Mouse (Mus musculus) midbrain, embryonic 12.5 days (tissue): ENCODE measurements around the gene Gm28053. TPM values are rescaled to one million over a fixed set of nuclear protein-coding genes. Genes with fewer than 3 reads are reported as not detected.

Experiments
- ATAC-seq: fragments of 200-750 bp; cut with Nextera tagmentation; 2 replicates; pipeline ENCODE4 v1.8.0; 2017; ENCODE audit warnings: low read depth, moderate TSS enrichment, moderate library complexity; ENCODE audit not compliant: low FRiP score
- H3K27ac ChIP-seq: fragments of 300-500 bp; sonication (generic); replicated peaks from 2 replicates; pipeline ENCODE4 v1.5.1; 2016; ENCODE audit warnings: mild to moderate bottlenecking
- H3K27me3 ChIP-seq: fragments of 300-500 bp; sonication (generic); 2 replicates; pipeline ENCODE4 v1.6.1; 2016; ENCODE audit warnings: mild to moderate bottlenecking
- H3K36me3 ChIP-seq: fragments of 300-500 bp; sonication (generic); 2 replicates; pipeline ENCODE4 v1.6.1; 2016
- H3K4me1 ChIP-seq: fragments of 300-500 bp; sonication (generic); 2 replicates; pipeline ENCODE4 v1.6.1; 2016
- H3K4me2 ChIP-seq: fragments of 300-500 bp; sonication (generic); replicated peaks from 2 replicates; pipeline ENCODE4 v1.6.1; 2016; ENCODE audit warnings: mild to moderate bottlenecking, moderate library complexity
- H3K4me3 ChIP-seq: fragments of 300-500 bp; sonication (generic); 2 replicates; pipeline ENCODE4 v1.5.1; 2016; ENCODE audit warnings: mild to moderate bottlenecking
- H3K9ac ChIP-seq: fragments of 300-500 bp; sonication (generic); replicated peaks from 2 replicates; pipeline ENCODE4 v1.6.1; 2016; ENCODE audit warnings: mild to moderate bottlenecking, moderate library complexity
- H3K9me3 ChIP-seq: fragments of 300-500 bp; sonication (generic); 2 replicates; pipeline ENCODE4 v1.6.1; 2016; ENCODE audit warnings: mild to moderate bottlenecking
- WGBS: fragments of 180-500 bp; shearing (Covaris S2); methylation state at CpG from one replicate; pipeline ENCODE4 v1.1.7; 2016; 5-methylcytosine and 5-hydroxymethylcytosine counted together
- polyA plus RNA-seq: library from polyadenylated mRNA; unstranded; fragments of >200 nt; fragmentation: Nextera tagmentation; extraction: Ambion mirVana; gene quantifications from 2 replicates; pipeline ENCODE4 v1.2.1, GENCODE M21; 2016

Gene Gm28053
- polyA plus RNA-seq, 1 experiment from 2014 or later, result not detected

DNA sequence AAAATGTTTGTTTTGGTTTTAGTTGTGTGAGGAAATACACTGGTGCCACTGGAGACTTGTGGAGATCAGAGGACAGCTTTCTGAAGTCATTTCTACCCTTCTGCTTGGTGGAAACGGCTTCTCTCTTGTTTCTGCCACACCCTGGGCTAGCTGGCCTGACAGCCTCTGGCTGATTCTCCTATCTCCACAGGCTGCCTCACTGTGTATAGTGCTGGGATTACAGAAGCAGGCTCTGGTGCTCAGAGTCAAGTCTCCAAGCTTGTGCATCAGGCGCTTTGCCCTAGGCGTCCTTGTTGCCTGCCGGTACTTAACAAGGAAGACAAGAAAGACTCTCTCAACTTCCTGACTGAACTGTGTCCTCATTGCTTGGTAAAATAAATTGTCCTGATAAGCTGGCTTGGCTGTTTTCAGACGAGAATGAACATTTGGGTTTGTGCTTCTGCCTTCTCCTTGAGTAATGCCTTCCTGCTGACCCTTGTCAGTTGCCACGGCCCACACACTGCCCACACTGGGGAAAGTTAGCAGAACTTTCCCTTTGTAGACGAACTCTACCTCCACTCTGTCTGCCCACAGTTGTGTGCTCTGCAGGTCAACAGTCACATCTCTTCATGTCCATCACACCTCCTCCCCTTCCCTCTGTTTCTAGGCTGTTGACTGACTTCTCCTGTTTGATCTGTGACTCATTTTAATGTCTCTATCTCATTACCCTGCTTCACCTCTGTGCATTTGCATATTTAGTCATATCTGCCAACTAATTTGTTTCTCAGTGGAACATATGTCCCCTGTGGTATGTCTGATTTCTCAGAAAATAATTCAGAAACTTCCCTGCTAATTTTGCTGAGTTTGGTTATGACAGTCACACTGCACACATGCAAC lies 28.9 kb downstream of the Gm28053 start:
- no peaks in the 10 kb centered on the region for H3K36me3 ChIP-seq
- H3K4me1 ChIP-seq, result peaks cover 8% of the 10 kb centered on the region; the same call in 1 of the 2 replicates
- H3K4me2 ChIP-seq, result no peak overlapping the region
- no peak overlapping the region for H3K4me3 ChIP-seq
- no peak for ATAC-seq
- H3K27ac ChIP-seq, result no peak overlapping the region
- no peak overlapping the region for H3K9ac ChIP-seq
- 80% methylated on average over 7 of the region's 7 CpGs for WGBS
- no peaks in the 10 kb centered on the region for H3K9me3 ChIP-seq
- H3K27me3 ChIP-seq, result peaks cover 28% of the 10 kb centered on the region

DNA sequence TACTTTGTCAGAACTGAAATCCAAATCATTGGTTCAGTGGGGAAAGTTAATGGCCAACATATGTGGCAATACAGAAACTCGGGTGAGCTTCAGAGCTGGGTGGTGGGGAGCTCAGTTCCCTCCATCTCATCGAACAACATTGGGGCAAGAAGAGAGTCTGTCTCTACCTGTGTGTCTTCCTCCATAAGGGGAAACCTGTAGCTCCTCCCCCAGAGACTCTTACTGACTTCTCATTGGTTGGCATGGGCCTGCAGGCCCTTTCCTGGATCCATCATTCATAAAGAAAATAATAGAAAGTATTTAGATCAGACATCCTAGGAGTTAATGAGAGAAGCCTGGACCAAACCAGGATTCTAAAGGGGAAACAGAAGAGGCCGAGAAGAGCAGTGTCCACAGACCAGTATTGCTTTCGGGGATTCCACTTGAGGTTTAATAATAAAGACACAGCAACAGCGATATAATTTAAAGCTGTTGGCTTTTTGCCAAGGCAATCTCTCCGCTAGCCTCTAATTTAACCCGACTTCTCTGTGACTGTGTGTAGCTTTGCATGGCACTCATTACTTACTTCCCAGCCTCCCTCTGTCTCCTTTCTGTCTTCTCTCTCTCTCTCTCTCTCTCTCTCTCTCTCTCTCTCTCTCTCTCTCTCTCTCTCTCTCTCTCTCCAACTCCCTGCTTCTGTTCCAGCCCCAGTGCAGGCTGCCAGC lies 45.3 kb downstream of the Gm28053 start:
- H3K4me1 ChIP-seq, result no peaks in the 10 kb centered on the region
- H3K4me2 ChIP-seq, result no peak overlapping the region
- peaks cover 6% of the 10 kb centered on the region for H3K9me3 ChIP-seq
- H3K27me3 ChIP-seq, result no peaks in the 10 kb centered on the region
- H3K36me3 ChIP-seq, result no peaks in the 10 kb centered on the region
- WGBS, result 87% methylated on average over 7 of the region's 7 CpGs
- no peak overlapping the region for H3K4me3 ChIP-seq
- H3K9ac ChIP-seq, result no peak overlapping the region
- ATAC-seq, result no peak
- H3K27ac ChIP-seq, result no peak overlapping the region

DNA sequence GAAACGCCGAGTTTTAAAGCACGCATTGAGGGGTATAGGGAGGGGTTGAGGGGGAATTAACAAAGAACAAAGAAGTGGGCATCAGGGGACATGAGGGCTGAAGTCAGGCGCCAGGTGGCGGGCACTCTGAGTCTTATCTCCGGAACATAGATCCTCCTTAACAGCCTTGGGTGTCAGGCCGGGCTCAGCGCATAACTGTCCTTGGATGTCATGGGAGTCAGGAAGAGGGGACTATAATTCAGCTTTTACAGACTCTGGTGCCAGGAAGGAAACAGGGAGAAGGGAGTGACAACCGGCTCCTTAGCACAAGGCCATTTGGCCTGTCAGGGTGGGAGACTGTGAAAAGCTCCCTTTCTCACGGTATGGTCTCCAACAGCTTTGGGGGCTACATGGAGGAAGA lies 46.1 kb downstream of the Gm28053 start:
- no peak overlapping the region for H3K4me2 ChIP-seq
- H3K4me3 ChIP-seq, result no peak overlapping the region
- ATAC-seq, result no peak
- peaks cover 6% of the 10 kb centered on the region for H3K9me3 ChIP-seq
- 91% methylated on average over 10 of the region's 10 CpGs for WGBS
- H3K27ac ChIP-seq, result no peak overlapping the region
- no peak overlapping the region for H3K9ac ChIP-seq
- H3K4me1 ChIP-seq, result no peaks in the 10 kb centered on the region
- H3K27me3 ChIP-seq, result no peaks in the 10 kb centered on the region
- H3K36me3 ChIP-seq, result no peaks in the 10 kb centered on the region

DNA sequence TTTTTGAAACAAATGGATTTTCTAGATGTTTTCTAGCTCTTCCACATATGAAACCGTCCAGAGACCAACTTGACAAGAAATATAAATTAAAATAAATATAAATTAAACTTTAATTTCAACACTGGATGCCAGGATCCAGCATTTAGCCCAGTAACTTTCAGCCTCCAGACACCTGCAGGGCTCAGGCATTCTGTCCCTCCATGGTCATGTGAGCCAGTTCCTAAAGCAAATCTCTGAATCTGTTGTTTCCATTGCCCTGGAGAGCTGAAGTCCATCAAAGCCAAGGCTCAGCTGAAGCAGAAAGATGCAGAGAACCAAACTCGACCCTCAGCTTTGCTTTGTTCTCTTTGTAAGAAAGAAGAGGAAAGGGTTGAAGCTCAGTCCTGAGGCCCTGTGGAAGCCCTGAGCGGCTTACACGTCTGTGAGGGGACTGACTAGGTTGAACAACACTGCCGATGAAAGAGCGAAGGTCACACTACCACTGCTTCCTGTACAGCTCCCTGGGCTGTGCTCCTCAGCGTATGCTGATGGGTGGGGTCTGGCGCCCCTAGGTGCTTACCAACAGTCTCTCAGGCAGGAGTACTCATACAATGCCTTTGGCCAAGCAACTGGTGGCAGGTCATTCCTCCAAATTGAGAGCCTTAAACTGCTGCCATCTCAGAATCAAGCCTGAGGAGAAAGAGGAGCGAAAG lies 49.9 kb downstream of the Gm28053 start:
- H3K4me1 ChIP-seq, result no peaks in the 10 kb centered on the region
- H3K9ac ChIP-seq, result no peak overlapping the region
- no peak overlapping the region for H3K4me2 ChIP-seq
- no peak overlapping the region for H3K27ac ChIP-seq
- no peaks in the 10 kb centered on the region for H3K27me3 ChIP-seq
- no peak for ATAC-seq
- H3K4me3 ChIP-seq, result no peak overlapping the region
- H3K36me3 ChIP-seq, result no peaks in the 10 kb centered on the region
- WGBS, result 75% methylated on average over 9 of the region's 9 CpGs
- H3K9me3 ChIP-seq, result peaks cover 6% of the 10 kb centered on the region

DNA sequence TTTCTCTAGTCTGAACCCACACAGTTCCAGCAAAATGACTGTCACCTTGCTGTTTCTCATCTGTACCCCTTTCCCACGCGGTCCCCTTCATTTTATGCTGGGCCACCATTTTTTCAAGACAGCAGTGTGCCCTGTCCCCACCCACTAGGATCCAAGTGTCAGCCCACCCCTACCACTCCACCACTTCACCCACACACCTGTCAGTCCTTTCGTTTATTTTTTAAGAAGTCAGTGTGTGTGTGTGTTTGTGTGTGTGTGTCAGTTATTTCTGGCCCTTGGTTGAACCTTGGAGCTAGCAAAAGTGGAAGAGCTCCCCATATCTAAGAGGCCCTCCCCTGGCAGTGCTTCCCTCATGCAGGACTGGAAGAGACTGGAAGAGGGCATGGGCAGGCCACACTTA lies 50.5 kb downstream of the Gm28053 start:
- Histone ChIP-seq H3K4me3 (no peak overlapping the region), H3K27ac (no peak overlapping the region), H3K4me1 (no peaks in the 10 kb centered on the region), H3K9ac (no peak overlapping the region), H3K27me3 (no peaks in the 10 kb centered on the region), H3K9me3 (peaks cover 6% of the 10 kb centered on the region), H3K36me3 (no peaks in the 10 kb centered on the region), H3K4me2 (no peak overlapping the region)
- 88% methylated on average over 3 of the region's 3 CpGs for WGBS
- ATAC-seq, result no peak

DNA sequence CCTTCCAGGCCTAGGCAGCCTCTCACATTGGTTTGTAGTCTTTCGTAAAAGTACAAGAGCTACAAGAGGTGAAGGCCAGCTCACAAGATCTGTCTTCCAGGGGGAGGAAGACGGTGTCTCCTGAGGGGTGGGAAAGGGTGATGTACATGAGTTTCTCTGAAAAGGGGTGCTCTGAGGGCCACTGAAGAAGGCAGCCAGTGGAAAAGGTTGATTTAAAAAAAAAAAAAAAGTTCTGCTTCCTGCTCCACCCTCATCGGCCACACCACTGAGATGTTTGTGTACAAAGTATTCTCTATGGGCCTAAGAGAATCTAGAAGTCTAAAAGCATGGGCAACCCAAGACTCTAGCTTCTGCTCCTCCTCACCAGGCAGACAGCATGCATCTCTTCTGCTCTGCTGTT lies 52.3 kb downstream of the Gm28053 start, which contains the start of gene Gimap3:
Gene Gimap3 (minus strand): TSS at position 156 of the 400 bp plus-strand sequence.
- no peak within 1 kb of the TSS for H3K4me2 ChIP-seq
- no peaks in the 10 kb centered on the region for H3K27me3 ChIP-seq
- 84% methylated on average over 3 of the region's 3 CpGs for WGBS
- ATAC-seq, result no peak
- no peaks in the 10 kb centered on the region for H3K4me1 ChIP-seq
- no peaks in the 10 kb centered on the region for H3K9me3 ChIP-seq
- no peak within 1 kb of the TSS for H3K27ac ChIP-seq
- H3K36me3 ChIP-seq, result no peaks in the 10 kb centered on the region
- no peak within 1 kb of the TSS for H3K9ac ChIP-seq
- H3K4me3 ChIP-seq, result no peak within 1 kb of the TSS

DNA sequence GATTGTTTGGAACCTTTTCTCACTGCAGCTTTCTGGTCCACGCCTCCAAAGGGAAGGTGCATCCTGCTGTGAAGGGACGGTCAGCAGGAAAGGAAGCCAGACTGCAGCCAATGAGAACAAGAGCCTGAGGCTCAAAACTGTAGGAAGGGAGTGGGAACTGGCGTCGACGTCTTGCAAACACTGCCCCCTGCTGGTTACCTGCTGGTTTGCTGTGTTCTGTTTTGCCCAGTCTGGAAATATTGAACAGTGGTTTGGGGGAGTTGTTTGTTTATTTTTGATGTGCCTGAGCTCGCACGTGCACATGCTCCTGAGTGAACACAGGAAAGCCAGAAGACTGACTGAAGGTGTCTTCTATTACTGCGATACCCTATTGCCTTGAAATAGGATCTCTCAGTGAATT lies 53.6 kb downstream of the Gm28053 start:
- no peak overlapping the region for H3K27ac ChIP-seq
- no peaks in the 10 kb centered on the region for H3K9me3 ChIP-seq
- H3K27me3 ChIP-seq, result no peaks in the 10 kb centered on the region
- H3K9ac ChIP-seq, result no peak overlapping the region
- no peaks in the 10 kb centered on the region for H3K4me1 ChIP-seq
- H3K4me3 ChIP-seq, result no peak overlapping the region
- peak; percentile 68 for ATAC-seq
- no peak overlapping the region for H3K4me2 ChIP-seq
- H3K36me3 ChIP-seq, result no peaks in the 10 kb centered on the region
- WGBS, result 9% methylated on average over 8 of the region's 8 CpGs

DNA sequence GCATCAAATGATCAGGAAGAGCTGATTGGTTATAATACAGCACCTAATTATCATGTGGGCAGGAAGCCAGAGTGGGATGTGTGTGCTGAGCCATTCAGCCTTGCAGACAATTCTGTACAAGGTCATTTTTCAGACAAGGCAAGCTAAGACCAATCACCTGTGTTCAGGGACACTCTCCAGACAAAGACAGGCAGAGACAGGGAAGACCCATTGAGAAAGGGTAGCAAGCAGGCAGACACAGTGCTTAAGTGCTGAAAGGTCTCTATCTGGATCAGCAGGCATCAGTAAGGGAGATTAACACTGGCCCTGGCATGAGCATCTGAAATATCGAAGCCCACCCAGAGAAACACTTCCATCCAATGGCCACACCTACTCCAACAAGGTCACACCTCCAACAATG lies 66.0 kb downstream of the Gm28053 start:
- Histone ChIP-seq H3K27me3 (no peaks in the 10 kb centered on the region), H3K4me3 (no peak overlapping the region), H3K9ac (no peak overlapping the region), H3K27ac (no peak overlapping the region), H3K36me3 (no peaks in the 10 kb centered on the region), H3K9me3 (no peaks in the 10 kb centered on the region), H3K4me1 (no peaks in the 10 kb centered on the region), H3K4me2 (no peak overlapping the region)
- whole genome bisulfite sequencing, result 100% methylated on average over 1 of the region's 1 CpGs
- no peak for ATAC-seq

DNA sequence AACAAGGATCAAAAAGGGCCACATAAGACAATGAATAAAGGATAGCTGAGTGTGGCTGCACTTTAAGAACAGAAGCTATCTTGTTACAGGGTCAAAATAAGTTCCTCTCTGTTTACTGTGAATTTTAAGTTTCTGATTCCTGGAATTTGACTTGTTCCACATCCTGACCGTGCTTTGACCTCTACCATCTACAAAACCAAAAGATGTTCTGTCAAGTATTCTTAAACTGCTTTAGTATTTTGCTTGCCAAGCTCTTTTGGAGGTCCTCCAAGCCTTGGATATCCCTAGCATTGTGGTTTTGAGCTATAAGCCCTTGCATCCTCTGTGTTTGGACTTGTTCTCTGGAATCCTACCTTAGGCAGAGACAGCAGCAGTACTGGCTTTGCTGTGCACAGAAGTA lies 66.8 kb downstream of the Gm28053 start:
- no peak overlapping the region for H3K27ac ChIP-seq
- no peak for ATAC-seq
- H3K4me1 ChIP-seq, result no peaks in the 10 kb centered on the region
- H3K27me3 ChIP-seq, result no peaks in the 10 kb centered on the region
- H3K9me3 ChIP-seq, result no peaks in the 10 kb centered on the region
- no peaks in the 10 kb centered on the region for H3K36me3 ChIP-seq
- H3K4me2 ChIP-seq, result no peak overlapping the region
- no peak overlapping the region for H3K9ac ChIP-seq
- no peak overlapping the region for H3K4me3 ChIP-seq
- 80% methylated on average over 1 of the region's 1 CpGs for WGBS

DNA sequence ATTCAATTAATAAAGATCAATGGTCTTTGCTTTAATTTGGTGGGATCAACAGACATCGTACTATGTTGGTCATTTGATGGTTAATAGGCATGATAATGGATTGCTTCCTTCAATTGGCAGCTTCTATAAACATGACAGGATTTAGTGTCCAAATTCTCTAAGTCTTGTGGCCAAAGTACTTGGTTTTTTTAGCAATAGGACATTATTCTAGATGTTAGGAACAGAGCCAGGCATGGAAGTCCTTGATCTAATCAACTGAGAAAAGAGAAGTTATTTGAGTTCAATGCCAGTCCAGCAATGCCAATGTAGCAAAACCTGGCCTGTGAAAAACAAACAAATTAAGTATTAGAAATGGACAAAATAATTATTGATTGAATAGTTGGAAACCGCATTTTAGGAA lies 67.2 kb downstream of the Gm28053 start:
- Histone ChIP-seq H3K9me3 (no peaks in the 10 kb centered on the region), H3K4me2 (no peak overlapping the region), H3K4me3 (no peak overlapping the region), H3K4me1 (no peaks in the 10 kb centered on the region), H3K9ac (no peak overlapping the region), H3K27ac (no peak overlapping the region), H3K27me3 (no peaks in the 10 kb centered on the region), H3K36me3 (no peaks in the 10 kb centered on the region)
- ATAC-seq, result no peak
- WGBS, result 84% methylated on average over 2 of the region's 2 CpGs

DNA sequence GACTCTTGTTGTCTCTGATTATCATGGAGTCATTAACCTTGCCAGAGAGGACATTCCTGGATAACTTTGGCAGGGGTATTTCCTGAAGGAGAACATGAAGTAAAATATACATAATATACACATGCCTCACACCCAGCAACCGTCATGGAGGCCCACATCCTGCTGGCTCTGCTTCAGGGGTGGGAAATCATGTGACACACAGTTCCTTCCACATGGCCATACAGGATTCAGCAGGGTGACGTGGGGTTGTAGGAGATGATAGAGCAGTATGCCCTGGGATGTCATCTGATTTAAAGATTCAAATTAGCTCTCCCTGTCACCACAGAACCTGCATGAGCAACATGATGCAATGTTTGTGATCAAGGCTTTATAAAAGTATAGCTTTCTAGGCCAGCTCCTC lies 69.5 kb downstream of the Gm28053 start:
- no peak for ATAC-seq
- Histone ChIP-seq H3K4me3 (no peak overlapping the region), H3K27me3 (no peaks in the 10 kb centered on the region), H3K9me3 (no peaks in the 10 kb centered on the region), H3K9ac (no peak overlapping the region), H3K27ac (no peak overlapping the region), H3K4me1 (no peaks in the 10 kb centered on the region), H3K36me3 (no peaks in the 10 kb centered on the region), H3K4me2 (no peak overlapping the region)
- WGBS, result 91% methylated on average over 2 of the region's 2 CpGs

DNA sequence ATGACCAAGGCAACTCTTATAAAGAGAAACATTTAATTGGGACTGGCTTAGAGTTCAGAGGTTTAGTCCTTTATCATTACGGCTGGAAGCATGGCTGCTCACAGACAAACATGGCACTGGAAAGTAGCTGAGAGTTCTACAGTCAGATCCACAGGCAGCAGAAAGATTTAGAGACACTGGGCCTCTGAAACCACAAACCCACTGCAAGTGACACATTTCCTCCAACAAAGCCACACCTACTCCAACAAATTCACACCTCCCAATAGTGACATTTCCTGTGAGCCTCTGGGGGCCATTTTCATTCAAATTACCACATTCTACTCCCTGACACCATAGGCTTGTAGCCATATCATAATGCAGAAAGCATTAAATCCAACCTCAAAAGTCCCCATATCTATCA lies 83.5 kb downstream of the Gm28053 start:
- 94% methylated on average over 1 of the region's 1 CpGs for WGBS
- no peaks in the 10 kb centered on the region for H3K27me3 ChIP-seq
- ATAC-seq, result no peak

More for the DNA sequence above, 83.5 kb downstream of the Gm28053 start:
- H3K27ac ChIP-seq, result no peak overlapping the region
- 0 out of 2 replicates have a peak, but pooled peaks cover 2% of the 10 kb centered on the region for H3K9me3 ChIP-seq
- no peak overlapping the region for H3K4me2 ChIP-seq
- no peak overlapping the region for H3K9ac ChIP-seq
- H3K4me3 ChIP-seq, result no peak overlapping the region
- H3K36me3 ChIP-seq, result no peaks in the 10 kb centered on the region
- no peaks in the 10 kb centered on the region for H3K4me1 ChIP-seq
